Mouse (Mus musculus) CH12.LX (cell line): ENCODE results near the gene Trhr2.
A peak's percentile ranks its signal among the peaks of the same experiment; 100 is the strongest.

Experiments used
- CTCF ChIP-seq, 2 experiments: IDR thresholded peaks in 1 of 2; conservative IDR thresholded peaks in 1 of 2; 2 replicates each; pipeline ENCODE4 v1.5.1; 2011 to 2012; ENCODE audit warnings: low read depth in 2 of 2, low read length in 2 of 2, improper control_type of control experiment in 1 of 2, inconsistent platforms in 1 of 2, mild to moderate bottlenecking in 1 of 2, moderate library complexity in 1 of 2
- EP300 ChIP-seq: IDR thresholded peaks from 2 replicates; pipeline ENCODE4 v1.6.1; 2011; ENCODE audit warnings: low read length, improper control_type of control experiment
- JUND ChIP-seq: conservative IDR thresholded peaks from 2 replicates; pipeline ENCODE4 v1.6.1; 2011; ENCODE audit warnings: low read depth, low read length, improper control_type of control experiment
- MAX ChIP-seq: IDR thresholded peaks from 2 replicates; pipeline ENCODE4 v1.6.1; 2011; ENCODE audit warnings: low read length, improper control_type of control experiment
- NRF1 ChIP-seq: IDR thresholded peaks from 2 replicates; pipeline ENCODE4 v1.6.1; 2014; ENCODE audit warnings: low read depth, mild to moderate bottlenecking, inconsistent platforms, low read length, improper control_type of control experiment, moderate library complexity
- POLR2A ChIP-seq: IDR thresholded peaks from 2 replicates; pipeline ENCODE4 v1.6.1; 2011; ENCODE audit warnings: low read depth, mild to moderate bottlenecking, improper control_type of control experiment, low read length
- RAD21 ChIP-seq: IDR thresholded peaks from 2 replicates; pipeline ENCODE4 v1.6.1; 2011; ENCODE audit warnings: low read depth, mild to moderate bottlenecking, low read length, improper control_type of control experiment, moderate library complexity

GRCm38 (mm10) chr8:122332753-122333506, 27.6 kb downstream of the Trhr2 start:
- TF ChIP-seq POLR2A (no peak; the same call in 1 of the 2 replicates), RAD21 (peak; percentile 98), CTCF (conservative IDR thresholded peaks at IDR 0.05 in 1 of 2, IDR thresholded peaks at IDR 0.05 in 1 of 2; ENCODE audit: low read depth in 2 of 2, low read length in 2 of 2) (peak; percentile 95 to 96), EP300 (no peak), MAX (peak; percentile 77), NRF1 (no peak), JUND (no peak)
